Comparison of ENCODE assay signal across 22 mouse cellular contexts in the genomic region with DNA sequence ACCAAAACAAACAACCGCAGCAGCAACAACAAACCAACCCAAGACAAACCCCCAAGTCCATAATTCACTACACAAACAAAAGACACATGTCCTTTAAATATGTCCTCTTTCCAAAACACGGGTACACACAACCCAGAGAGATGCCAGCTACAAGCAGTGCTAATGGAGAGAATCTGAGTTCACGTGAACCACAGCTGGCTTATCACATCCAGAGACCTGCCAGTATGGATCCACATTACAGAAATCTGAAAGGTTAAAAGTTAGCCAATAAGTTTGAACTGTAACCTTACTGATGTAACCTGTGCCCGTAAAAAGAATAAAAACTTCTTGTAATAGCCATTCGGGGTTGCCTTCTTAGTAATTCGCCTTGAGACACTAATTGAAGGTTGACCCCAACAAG. TPM values are rescaled to one million over a fixed set of nuclear protein-coding genes. Genes with fewer than 3 reads are reported as not detected.
A peak's percentile ranks its signal among the peaks of the same experiment; 100 is the strongest.
DNase-seq lines count a peak whose midpoint lies in the region; ATAC-seq and TF ChIP-seq lines count a peak whose summit lies in the region.
"Had no signal": no experiment of that assay in that cellular context is flagged by ENCODE, and none has a peak within 500 bp of the region (broad histone marks: within the 10 kb centered on the region; RNA-seq: fewer than 3 reads in every experiment).

No protein-coding gene starts in this region.

- H3K9ac ChIP-seq in liver, adult 2 months (ENCODE audit: low read depth, low read length), result no peak overlapping the region
- no peak overlapping the region for H3K9ac ChIP-seq in liver, embryonic 11.5 days (ENCODE audit: low read depth, low read length)
- no peak overlapping the region for H3K9ac ChIP-seq in liver, postnatal 0 days (replicated peaks)
- no peak overlapping the region for H3K9ac ChIP-seq in liver, embryonic 12.5 days
- no peak overlapping the region for H3K9ac ChIP-seq in ES-E14 (ENCODE audit: insufficient read depth, low read depth, low read length, poor library complexity, severe bottlenecking)
- H3K9ac ChIP-seq: embryonic facial prominence, embryonic 13.5 days; embryonic facial prominence, embryonic 15.5 days; forebrain, embryonic 12.5 days had no signal

- WGBS in liver, adult 2 months, result 23% methylated on average over 6 of the region's 6 CpGs
- 87% methylated on average over 6 of the region's 6 CpGs for WGBS in liver, embryonic 11.5 days
- 71% methylated on average over 6 of the region's 6 CpGs for WGBS in liver, postnatal 0 days (ENCODE audit: insufficient replicate concordance)
- WGBS in liver, embryonic 12.5 days (ENCODE audit: insufficient replicate concordance), result 80% methylated on average over 6 of the region's 6 CpGs

- H3K4me2 ChIP-seq in liver, embryonic 11.5 days, result no peak overlapping the region
- no peak overlapping the region for H3K4me2 ChIP-seq in liver, postnatal 0 days (ENCODE audit: low read depth, low read length)
- no peak overlapping the region for H3K4me2 ChIP-seq in liver, embryonic 12.5 days
- H3K4me2 ChIP-seq: embryonic facial prominence, embryonic 13.5 days; embryonic facial prominence, embryonic 15.5 days; forebrain, embryonic 12.5 days had no signal

- ATAC-seq in liver, embryonic 11.5 days (replicated peaks; ENCODE audit: low FRiP score), result no peak
- peak; percentile 53 for ATAC-seq in liver, postnatal 0 days
- no peak for ATAC-seq in liver, embryonic 12.5 days
- ATAC-seq: forebrain, embryonic 14.5 days; forebrain, embryonic 16.5 days had no signal

- no peaks in the 10 kb centered on the region for H3K27me3 ChIP-seq in liver, adult 2 months (ENCODE audit: control insufficient read depth, insufficient read depth, low read length)
- H3K27me3 ChIP-seq in liver, embryonic 11.5 days (replicated peaks; ENCODE audit: control insufficient read depth, insufficient read depth, low read length), result no peaks in the 10 kb centered on the region
- H3K27me3 ChIP-seq in liver, postnatal 0 days (ENCODE audit: insufficient read depth, low read length), result no peaks in the 10 kb centered on the region
- no peaks in the 10 kb centered on the region for H3K27me3 ChIP-seq in liver, embryonic 12.5 days (replicated peaks)
- H3K27me3 ChIP-seq: embryonic facial prominence, embryonic 13.5 days; embryonic facial prominence, embryonic 15.5 days; forebrain, embryonic 12.5 days had no signal

- H3K79me2 ChIP-seq in liver, adult 2 months (ENCODE audit: control insufficient read depth, insufficient read depth, low read length), result no peaks in the 10 kb centered on the region

- DNase-seq in liver, adult 2 months (ENCODE audit: extremely low read depth, low read depth, low spot score), result peak; percentile 95
- no peak for DNase-seq in liver, embryonic 11.5 days (ENCODE audit: low spot score)
- DNase-seq in liver, postnatal 0 days, result no peak
- no peak for DNase-seq in ES-E14 (ENCODE audit: low read depth, low spot score)
- no peak for DNase-seq in neural tube, embryonic 10.5 days (ENCODE audit: extremely low spot score, low spot score)
- DNase-seq in cerebellum, postnatal 25 days, result no peak
- DNase-seq: adrenal gland, adult 2 months; adrenal gland, postnatal 25 days; cerebellum, adult 11-12 months; cerebellum, adult 2 months; cerebellum, adult 9-10 months; cerebellum, postnatal 10 days; cerebellum, postnatal 36 days; embryo, embryonic 11 days had no signal

- H3K27ac ChIP-seq in liver, adult 2 months (replicated peaks; ENCODE audit: insufficient read depth, low read depth, low read length), result peak overlapping the region; percentile 85
- no peak overlapping the region for H3K27ac ChIP-seq in liver, embryonic 11.5 days (ENCODE audit: low read depth, low read length)
- peak overlapping the region; percentile 71 for H3K27ac ChIP-seq in liver, postnatal 0 days (ENCODE audit: low read depth)
- no peak overlapping the region for H3K27ac ChIP-seq in liver, embryonic 12.5 days
- H3K27ac ChIP-seq in ES-E14 (ENCODE audit: insufficient read depth, low read depth, low read length, poor library complexity, severe bottlenecking), result peak overlapping the region; percentile 76; the same call in 1 of the 2 replicates
- H3K27ac ChIP-seq: embryonic facial prominence, embryonic 13.5 days; embryonic facial prominence, embryonic 15.5 days; forebrain, embryonic 10.5 days; forebrain, embryonic 12.5 days had no signal

- in situ Hi-C loops in ES-E14 (cut with MboI; ENCODE audit: low sequenced_read_pairs in 2 of 2, unreplicated experiment in 2 of 2), result no loop called here

- TF ChIP-seq CTCF in liver, adult 2 months (IDR thresholded peaks at IDR 0.05; ENCODE audit: low read depth, low read length), result no peak
- no peak for TF ChIP-seq CTCF in liver, postnatal 0 days (IDR thresholded peaks at IDR 0.05; ENCODE audit: low read depth)

- no peak for TF ChIP-seq POLR2A in liver, adult 2 months (IDR thresholded peaks at IDR 0.05; ENCODE audit: extremely low read depth, insufficient read depth, low read length)

- TF ChIP-seq EP300 in liver, postnatal 0 days (IDR thresholded peaks at IDR 0.05; ENCODE audit: low read depth), result no peak

- no peak overlapping the region for H3K4me3 ChIP-seq in liver, adult 2 months (ENCODE audit: insufficient read depth, low read depth, low read length)
- H3K4me3 ChIP-seq in liver, embryonic 11.5 days (ENCODE audit: low read depth, low read length), result no peak overlapping the region
- H3K4me3 ChIP-seq in liver, postnatal 0 days (ENCODE audit: low read depth, low read length), result no peak overlapping the region
- no peak overlapping the region for H3K4me3 ChIP-seq in liver, embryonic 12.5 days
- H3K4me3 ChIP-seq in ES-E14 (ENCODE audit: insufficient read depth in 1 of 2, low read depth in 1 of 2, low read length in 2 of 2, poor library complexity in 1 of 2, severe bottlenecking in 1 of 2), result no peak overlapping the region
- H3K4me3 ChIP-seq: embryonic facial prominence, embryonic 13.5 days; embryonic facial prominence, embryonic 15.5 days; erythroblast, embryonic 14.5 days; forebrain, embryonic 10.5 days; forebrain, embryonic 12.5 days had no signal

- no peaks in the 10 kb centered on the region for H3K9me3 ChIP-seq in liver, embryonic 11.5 days (ENCODE audit: control insufficient read depth, low read length)
- no peaks in the 10 kb centered on the region for H3K9me3 ChIP-seq in liver, postnatal 0 days (ENCODE audit: low read length)
- H3K9me3 ChIP-seq in liver, embryonic 12.5 days (replicated peaks), result no peaks in the 10 kb centered on the region
- H3K9me3 ChIP-seq in ES-E14 (ENCODE audit: control insufficient read depth, insufficient read depth, low read depth, low read length), result no peaks in the 10 kb centered on the region
- H3K9me3 ChIP-seq: embryonic facial prominence, embryonic 13.5 days; embryonic facial prominence, embryonic 15.5 days; forebrain, embryonic 10.5 days; forebrain, embryonic 12.5 days had no signal

- H3K4me1 ChIP-seq in liver, adult 2 months (ENCODE audit: control insufficient read depth, insufficient read depth, low read length), result peaks cover 18% of the 10 kb centered on the region
- H3K4me1 ChIP-seq in liver, embryonic 11.5 days (replicated peaks; ENCODE audit: control insufficient read depth, insufficient read depth, low read length), result peaks cover 3% of the 10 kb centered on the region; the same call in 1 of the 2 replicates
- peaks cover 15% of the 10 kb centered on the region for H3K4me1 ChIP-seq in liver, postnatal 0 days (ENCODE audit: insufficient read depth)
- H3K4me1 ChIP-seq in liver, embryonic 12.5 days, result peaks cover 14% of the 10 kb centered on the region
- H3K4me1 ChIP-seq in ES-E14 (ENCODE audit: control insufficient read depth in 2 of 2, insufficient read depth in 2 of 2, low read length in 2 of 2, poor library complexity in 1 of 2), result peaks cover 8 to 27% of the 10 kb centered on the region in 2 experiments; a peak in 3 of 4 replicates

- peaks cover 25% of the 10 kb centered on the region for H3K36me3 ChIP-seq in liver, adult 2 months (ENCODE audit: control insufficient read depth, insufficient read depth, low read length)
- H3K36me3 ChIP-seq in liver, embryonic 11.5 days (ENCODE audit: control insufficient read depth, insufficient read depth, low read length), result peaks cover 36% of the 10 kb centered on the region
- peaks cover 31% of the 10 kb centered on the region for H3K36me3 ChIP-seq in liver, postnatal 0 days (replicated peaks; ENCODE audit: insufficient read depth, low read length)
- H3K36me3 ChIP-seq in liver, embryonic 12.5 days, result peaks cover 43% of the 10 kb centered on the region
- peaks cover 27% of the 10 kb centered on the region for H3K36me3 ChIP-seq in ES-E14 (ENCODE audit: control insufficient read depth, insufficient read depth, low read length, poor library complexity, severe bottlenecking)

RNA-seq across cellular contexts. Expression of gene Flcn, which starts 5.1 kb away (rescaled TPM):
- 24.6 and 33.1 TPM in 2 replicates for total RNA-seq in liver, adult 2 months (2014; rRNA removed)
- 17.9 and 31.4 TPM in 2 replicates for polyA plus RNA-seq in liver, adult 2 months (2012; rRNA removed)
- polyA plus RNA-seq in liver, embryonic 11.5 days (2014; fragmentation: Nextera tagmentation; extraction: Ambion mirVana), result 30.1 and 33.1 TPM in 2 replicates
- polyA plus RNA-seq in liver, postnatal 0 days (2015; fragmentation: Nextera tagmentation; extraction: Ambion mirVana), result 11.3 and 13.9 TPM in 2 replicates
- 15.9 and 19.8 TPM in 2 replicates for polyA plus RNA-seq in liver, embryonic 12.5 days (2016; fragmentation: Nextera tagmentation; extraction: Ambion mirVana)
- 24.6 and 30.7 TPM in 2 replicates for total RNA-seq in ES-E14 (2012; rRNA removed)

RNA-seq across cellular contexts. Expression of gene Nt5m, which starts 24.3 kb away (rescaled TPM):
- total RNA-seq in liver, adult 2 months (2014; rRNA removed), result 6.9 and 9.3 TPM in 2 replicates
- 19.3 and 21.6 TPM in 2 replicates for polyA plus RNA-seq in liver, adult 2 months (2012; rRNA removed)
- 26.1 and 26.2 TPM in 2 replicates for polyA plus RNA-seq in liver, embryonic 11.5 days (2014; fragmentation: Nextera tagmentation; extraction: Ambion mirVana)
- 16.0 and 16.4 TPM in 2 replicates for polyA plus RNA-seq in liver, postnatal 0 days (2015; fragmentation: Nextera tagmentation; extraction: Ambion mirVana)
- 16.4 and 18.6 TPM in 2 replicates for polyA plus RNA-seq in liver, embryonic 12.5 days (2016; fragmentation: Nextera tagmentation; extraction: Ambion mirVana)
- total RNA-seq in ES-E14 (2012; rRNA removed), result 5.7 and 7.8 TPM in 2 replicates

RNA-seq across cellular contexts. Expression of gene Cops3, which starts 24.7 kb away (rescaled TPM):
- total RNA-seq in liver, adult 2 months (2014; rRNA removed), result 63.4 and 65.4 TPM in 2 replicates
- polyA plus RNA-seq in liver, adult 2 months (2012; rRNA removed), result 11.8 and 12.3 TPM in 2 replicates
- 211 and 226 TPM in 2 replicates for polyA plus RNA-seq in liver, embryonic 11.5 days (2014; fragmentation: Nextera tagmentation; extraction: Ambion mirVana)
- 58.0 and 60.5 TPM in 2 replicates for polyA plus RNA-seq in liver, postnatal 0 days (2015; fragmentation: Nextera tagmentation; extraction: Ambion mirVana)
- 141 and 149 TPM in 2 replicates for polyA plus RNA-seq in liver, embryonic 12.5 days (2016; fragmentation: Nextera tagmentation; extraction: Ambion mirVana)
- total RNA-seq in ES-E14 (2012; rRNA removed), result 106 and 133 TPM in 2 replicates

RNA-seq across cellular contexts. Expression of gene Pld6, which starts 27.5 kb away (rescaled TPM):
- 1.6 and 1.9 TPM in 2 replicates for total RNA-seq in liver, adult 2 months (2014; rRNA removed)
- polyA plus RNA-seq in liver, adult 2 months (2012; rRNA removed), result 3.9 and 4.3 TPM in 2 replicates
- 1.5 and 1.8 TPM in 2 replicates for polyA plus RNA-seq in liver, embryonic 11.5 days (2014; fragmentation: Nextera tagmentation; extraction: Ambion mirVana)
- 1.7 and 2.0 TPM in 2 replicates for polyA plus RNA-seq in liver, postnatal 0 days (2015; fragmentation: Nextera tagmentation; extraction: Ambion mirVana)
- polyA plus RNA-seq in liver, embryonic 12.5 days (2016; fragmentation: Nextera tagmentation; extraction: Ambion mirVana), result 2.4 and 3.1 TPM in 2 replicates
- 9.0 and 16.5 TPM in 2 replicates for total RNA-seq in ES-E14 (2012; rRNA removed)
- polyA plus RNA-seq: erythroblast, embryonic 14.5 days had no signal

Comparison
In these comparisons a context has a peak if more than half of its experiments do, and no peak if none do; other contexts are left out.
1. H3K27ac ChIP-seq: peak in liver, adult 2 months (single experiment), liver, postnatal 0 days (single experiment) and ES-E14 (single experiment); none in liver, embryonic 11.5 days (single experiment) and liver, embryonic 12.5 days (single experiment).